Mouse (Mus musculus) liver, adult 2 months (tissue): ENCODE data around the gene Eefsec.

Experiments
- CTCF ChIP-seq: fragments of 200-500 bp; IDR thresholded peaks from 2 replicates; pipeline ENCODE4 v1.5.1; 2011; ENCODE audit warnings: low read depth, low read length, control low read depth
- POLR2A ChIP-seq: fragments of 200-500 bp; IDR thresholded peaks from 2 replicates; pipeline ENCODE4 v1.6.1; 2011; ENCODE audit warnings: low read length, control low read depth; ENCODE audit not compliant: insufficient read depth; ENCODE audit errors: extremely low read depth

DNA sequence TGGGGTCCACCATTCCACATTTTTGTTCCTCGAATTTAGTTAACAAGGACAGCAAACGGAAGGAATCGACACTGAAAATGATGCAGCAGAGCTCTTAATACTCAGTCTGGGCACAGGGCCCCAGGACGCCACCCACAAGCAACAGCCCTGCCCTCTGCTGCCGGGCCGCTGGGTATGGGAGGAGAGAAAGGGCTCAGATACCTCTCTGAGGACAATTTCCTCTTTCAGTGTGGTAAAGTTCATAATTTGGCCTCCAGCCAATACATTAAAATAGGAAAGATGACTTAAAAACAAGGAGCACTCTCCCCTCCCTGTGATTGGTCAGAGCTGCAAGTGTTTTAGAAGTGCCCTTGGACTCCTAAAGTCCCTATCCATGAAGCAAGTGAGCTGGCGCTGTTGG is 72.1 kb downstream of the Eefsec start:
- no peak for TF ChIP-seq CTCF
- no peak for TF ChIP-seq POLR2A
